ENCODE assay signal across 8 mouse cellular contexts in genomic region chr14:21968978-21969377, GRCm38 (mm10). TPM values are rescaled to one million over a fixed set of nuclear protein-coding genes. Genes with fewer than 3 reads are reported as not detected.
DNase-seq lines count a peak whose midpoint lies in the region; ATAC-seq and TF ChIP-seq lines count a peak whose summit lies in the region.

No protein-coding gene starts in this region.

- H3K4me1 ChIP-seq in lung, embryonic 14.5 days (ENCODE audit: insufficient read depth) = no peaks in the 10 kb centered on the region

- DNase-seq in right cerebral cortex, postnatal 10 days (ENCODE audit: low spot score in 2 of 2) = peak; percentile 55 to 80
- DNase-seq in right cerebral cortex, postnatal 36 days (ENCODE audit: low spot score in 2 of 2) = no peak
- peak; percentile 94 for DNase-seq in embryo, embryonic 10.5 days (ENCODE audit: low spot score)
- peak; percentile 59 to 80 for DNase-seq in heart, postnatal 10 days
- peak; percentile 91 for DNase-seq in kidney, postnatal 10 days
- DNase-seq in lung, embryonic 14.5 days = peak; percentile 92
- DNase-seq in retina, embryonic 14.5 days (ENCODE audit: low spot score) = peak; percentile 89
- DNase-seq in urinary bladder, postnatal 25 days (ENCODE audit: low spot score) = peak; percentile 67

- intact Hi-C loops in heart, postnatal 10 days (cut with DNase I) = loop anchor here (5.0 kb wide), 1 partner anchor 1078 kb away; no protein-coding TSS in a partner anchor

- no peak overlapping the region for H3K4me2 ChIP-seq in lung, embryonic 14.5 days

- no peaks in the 10 kb centered on the region for H3K27me3 ChIP-seq in lung, embryonic 14.5 days (ENCODE audit: insufficient read depth, low read length)

- no peaks in the 10 kb centered on the region for H3K36me3 ChIP-seq in lung, embryonic 14.5 days (ENCODE audit: insufficient read depth)

- no peak overlapping the region for H3K4me3 ChIP-seq in lung, embryonic 14.5 days (ENCODE audit: low read depth, low read length)

- peak; percentile 75; the same call in 1 of the 2 replicates for ATAC-seq in lung, embryonic 14.5 days (ENCODE audit: insufficient read depth)

- WGBS in lung, embryonic 14.5 days = 38% methylated on average over 4 of the region's 4 CpGs

- H3K9me3 ChIP-seq in lung, embryonic 14.5 days (ENCODE audit: low read depth, low read length) = no peaks in the 10 kb centered on the region

- no peak overlapping the region for H3K9ac ChIP-seq in lung, embryonic 14.5 days

- peak; percentile 78 for TF ChIP-seq CTCF in lung, embryonic 14.5 days (IDR thresholded peaks at IDR 0.05; ENCODE audit: low read depth)

- H3K27ac ChIP-seq in lung, embryonic 14.5 days (ENCODE audit: low read depth) = no peak overlapping the region

RNA-seq across cellular contexts. Expression of gene Zfp503, which starts 20.4 kb away (rescaled TPM):
- total RNA-seq in heart, postnatal 10 days (2021) = 1 to 10 TPM; 2.4 to 3.3 TPM
- polyA plus RNA-seq in lung, embryonic 14.5 days (2014; fragmentation: Nextera tagmentation; extraction: Ambion mirVana) = 20.4 and 22.0 TPM in 2 replicates

RNA-seq across cellular contexts. Expression of gene Lrmda, which starts 50.5 kb away (rescaled TPM):
- total RNA-seq in heart, postnatal 10 days (2021) = 1 to 10 TPM; 1.1 to 2.1 TPM
- 0.35 and 1.1 TPM in 2 replicates for polyA plus RNA-seq in lung, embryonic 14.5 days (2014; fragmentation: Nextera tagmentation; extraction: Ambion mirVana)

Comparison
In these comparisons a context has a peak if more than half of its experiments do, and no peak if none do; other contexts are left out.
1. DNase-seq: peak in right cerebral cortex, postnatal 10 days (2 of 2), embryo, embryonic 10.5 days (single experiment), heart, postnatal 10 days (2 of 2), kidney, postnatal 10 days (single experiment), lung, embryonic 14.5 days (single experiment), retina, embryonic 14.5 days (single experiment) and urinary bladder, postnatal 25 days (single experiment); none in right cerebral cortex, postnatal 36 days (0 of 2).